Mouse (Mus musculus) forebrain, embryonic 16.5 days (tissue): ENCODE data around the gene Shroom3. TPM values are rescaled to one million over a fixed set of nuclear protein-coding genes. Genes with fewer than 3 reads are reported as not detected.
A peak's percentile ranks its signal among the peaks of the same experiment; 100 is the strongest.

Experiments used
- ATAC-seq: fragments of 200-750 bp; cut with Nextera tagmentation; 2 replicates; pipeline ENCODE4 v1.8.0; 2017; ENCODE audit warnings: mild to moderate bottlenecking, moderate library complexity
- H3K27ac ChIP-seq: fragments of 300-500 bp; sonication (generic); 2 replicates; pipeline ENCODE4 v1.5.1; 2014; ENCODE audit warnings: low read length, control low read depth
- H3K27me3 ChIP-seq: fragments of 300-500 bp; sonication (generic); replicated peaks from 2 replicates; pipeline ENCODE4 v1.6.1; 2014; ENCODE audit warnings: low read length; ENCODE audit not compliant: control insufficient read depth, insufficient read depth
- H3K36me3 ChIP-seq: fragments of 300-500 bp; sonication (generic); 2 replicates; pipeline ENCODE4 v1.6.1; 2014; ENCODE audit not compliant: control insufficient read depth, insufficient read depth
- H3K4me1 ChIP-seq: fragments of 300-500 bp; sonication (generic); replicated peaks from 2 replicates; pipeline ENCODE4 v1.6.1; 2014; ENCODE audit warnings: low read length; ENCODE audit not compliant: control insufficient read depth, insufficient read depth
- H3K4me2 ChIP-seq: fragments of 300-500 bp; sonication (generic); 2 replicates; pipeline ENCODE4 v1.6.1; 2014; ENCODE audit warnings: mild to moderate bottlenecking, low read length, control low read depth
- H3K4me3 ChIP-seq: fragments of 300-500 bp; sonication (generic); replicated peaks from 2 replicates; pipeline ENCODE4 v1.5.1; 2014; ENCODE audit warnings: mild to moderate bottlenecking, low read length, control low read depth
- H3K9ac ChIP-seq: fragments of 300-500 bp; sonication (generic); replicated peaks from 2 replicates; pipeline ENCODE4 v1.6.1; 2014; ENCODE audit warnings: low read depth, low read length, control low read depth
- H3K9me3 ChIP-seq: fragments of 300-500 bp; sonication (generic); 2 replicates; pipeline ENCODE4 v1.6.1; 2016; ENCODE audit warnings: low read length; ENCODE audit not compliant: control insufficient read depth
- WGBS: fragments of 180-500 bp; shearing (Covaris S2); extraction: QIAGEN DNeasy Blood & Tissue Kit; methylation state at CpG from one replicate; pipeline ENCODE4 v1.1.7; 2014; 5-methylcytosine and 5-hydroxymethylcytosine counted together
- polyA plus RNA-seq: library from polyadenylated mRNA; unstranded; fragments of >200 nt; fragmentation: Nextera tagmentation; extraction: Ambion mirVana; gene quantifications from 2 replicates; pipeline ENCODE4 v1.2.1, GENCODE M21; 2015

The Shroom3 gene
- 1.2 and 1.4 TPM in 2 replicates for polyA plus RNA-seq

DNA sequence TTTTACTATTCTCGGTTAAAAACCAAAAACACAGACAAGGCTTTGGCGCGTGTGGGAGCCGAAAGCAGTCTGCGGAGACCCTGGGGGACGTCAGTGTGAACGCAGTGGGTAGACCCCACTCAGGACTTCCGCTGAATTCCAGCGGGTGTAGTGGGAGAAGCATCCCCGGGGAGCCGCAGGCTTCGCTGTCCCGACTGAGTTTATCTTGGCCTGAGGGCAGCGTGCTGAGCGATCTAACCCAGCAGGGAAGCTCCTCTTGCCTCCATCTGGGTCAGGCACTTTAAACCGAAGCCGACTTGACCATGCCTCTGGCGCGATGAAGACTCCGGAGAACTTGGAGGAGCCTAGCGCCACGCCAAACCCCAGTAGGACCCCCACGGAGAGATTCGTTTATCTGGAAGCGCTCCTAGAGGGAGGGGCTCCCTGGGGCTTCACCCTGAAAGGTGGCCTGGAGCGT is at the start of gene Shroom3:
Shroom3 (plus strand) TSS at position 85 of the 457 bp plus-strand sequence.
- under 1% methylated on average over 26 of the region's 26 CpGs for WGBS
- peak; percentile 17; the same call in 1 of the 2 replicates for ATAC-seq
- peak within 1 kb of the TSS; percentile 68 for H3K27ac ChIP-seq

DNA sequence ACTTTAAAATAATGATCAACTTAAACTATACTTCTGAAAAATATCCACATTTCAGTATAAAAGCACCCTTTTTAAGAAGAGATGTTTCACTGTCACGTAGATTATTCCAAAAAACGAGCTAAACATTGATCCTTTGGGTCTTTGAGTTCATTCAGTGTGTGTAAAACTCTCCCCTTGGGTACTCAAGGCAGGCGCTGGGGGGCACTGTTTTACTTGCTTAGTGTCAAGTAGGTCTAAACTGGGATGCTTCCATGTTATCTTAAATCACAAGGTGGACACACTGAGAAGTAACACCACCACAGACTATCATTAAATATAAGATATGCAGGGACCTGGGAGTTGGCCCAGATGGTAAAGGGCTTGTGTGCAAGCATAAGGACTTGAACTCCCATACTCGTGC is 49.7 kb upstream of the Shroom3 start:
- H3K9me3 ChIP-seq: no peaks in the 10 kb centered on the region
- ATAC-seq: no peak
- no peaks in the 10 kb centered on the region for H3K36me3 ChIP-seq
- no peak overlapping the region for H3K4me3 ChIP-seq
- no peak overlapping the region for H3K4me2 ChIP-seq
- no peak overlapping the region for H3K27ac ChIP-seq
- H3K4me1 ChIP-seq: no peaks in the 10 kb centered on the region
- 60% methylated on average over 4 of the region's 4 CpGs for WGBS
- no peak overlapping the region for H3K9ac ChIP-seq
- no peaks in the 10 kb centered on the region for H3K27me3 ChIP-seq

More for the DNA sequence above, at the start of gene Shroom3:
- no peaks in the 10 kb centered on the region for H3K27me3 ChIP-seq
- H3K36me3 ChIP-seq: no peaks in the 10 kb centered on the region
- H3K4me1 ChIP-seq: peaks cover 3% of the 10 kb centered on the region
- peak within 1 kb of the TSS; percentile 88 for H3K4me2 ChIP-seq
- no peaks in the 10 kb centered on the region for H3K9me3 ChIP-seq
- peak within 1 kb of the TSS; percentile 61 for H3K4me3 ChIP-seq
- peak within 1 kb of the TSS; percentile 65 for H3K9ac ChIP-seq

DNA sequence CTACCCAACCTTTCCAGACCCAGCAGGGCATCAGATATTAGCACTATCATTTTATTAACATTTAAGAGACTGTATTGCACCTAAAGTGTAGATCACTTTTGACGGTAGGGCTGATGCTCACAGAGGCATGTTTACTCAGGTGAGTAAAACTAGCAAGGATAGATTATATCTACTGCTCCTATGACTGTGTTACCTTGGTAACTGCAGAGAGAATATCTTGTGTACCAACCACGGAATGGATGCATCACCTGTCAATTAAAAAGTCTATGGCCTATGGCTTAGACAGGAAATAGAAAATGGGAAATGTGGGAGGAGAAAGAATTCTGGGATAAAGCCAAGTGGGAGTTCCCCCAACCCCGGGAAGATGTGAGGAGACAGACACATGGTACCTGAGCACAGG is 48.3 kb upstream of the Shroom3 start:
- ATAC-seq: no peak
- H3K27me3 ChIP-seq: no peaks in the 10 kb centered on the region
- no peaks in the 10 kb centered on the region for H3K4me1 ChIP-seq
- 79% methylated on average over 3 of the region's 3 CpGs for WGBS
- H3K9me3 ChIP-seq: no peaks in the 10 kb centered on the region
- no peak overlapping the region for H3K4me2 ChIP-seq
- H3K27ac ChIP-seq: no peak overlapping the region
- H3K9ac ChIP-seq: no peak overlapping the region
- H3K4me3 ChIP-seq: no peak overlapping the region
- no peaks in the 10 kb centered on the region for H3K36me3 ChIP-seq

DNA sequence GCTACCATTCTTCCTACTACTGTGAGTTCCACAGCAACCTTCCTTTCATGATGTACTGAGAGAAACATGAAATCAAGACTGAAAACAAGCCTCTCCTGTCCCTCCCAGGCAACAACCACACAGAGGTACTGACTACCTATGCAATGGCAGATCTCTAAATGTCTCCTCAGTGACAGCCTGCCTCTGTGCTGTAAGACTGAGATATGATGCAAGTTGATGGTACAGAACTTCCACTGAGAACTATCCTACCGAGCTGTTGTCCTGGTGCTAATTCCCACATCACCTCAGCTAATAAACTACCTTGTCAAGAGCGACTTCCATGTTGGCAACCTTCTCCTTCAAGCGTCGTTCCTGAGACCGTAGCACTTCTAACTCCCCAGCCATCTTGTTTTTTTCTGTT is 47.3 kb upstream of the Shroom3 start:
- H3K4me3 ChIP-seq: no peak overlapping the region
- no peaks in the 10 kb centered on the region for H3K36me3 ChIP-seq
- H3K27ac ChIP-seq: no peak overlapping the region
- no peak overlapping the region for H3K4me2 ChIP-seq
- no peaks in the 10 kb centered on the region for H3K9me3 ChIP-seq
- H3K4me1 ChIP-seq: no peaks in the 10 kb centered on the region
- no peak overlapping the region for H3K9ac ChIP-seq
- 87% methylated on average over 5 of the region's 5 CpGs for WGBS
- no peak for ATAC-seq
- H3K27me3 ChIP-seq: no peaks in the 10 kb centered on the region

DNA sequence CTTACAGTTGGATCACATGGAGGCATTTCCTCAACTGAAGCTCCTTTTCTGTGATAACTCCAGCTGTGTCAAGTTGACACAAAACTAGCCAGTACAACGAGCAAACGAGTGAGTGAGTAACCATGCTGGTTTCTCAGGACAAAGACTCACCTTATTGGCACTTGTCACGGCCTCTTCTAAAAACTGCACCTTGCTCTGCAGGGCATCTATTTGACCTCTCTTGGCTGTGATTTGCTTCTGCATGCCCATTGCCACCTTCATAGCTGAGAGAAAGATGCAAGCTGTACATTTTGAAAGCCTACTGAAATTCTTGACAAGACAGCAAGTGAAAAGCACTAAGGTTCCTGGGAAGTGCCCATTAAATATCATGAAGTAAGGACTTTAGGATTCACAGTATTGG is 42.4 kb upstream of the Shroom3 start:
- ATAC-seq: no peak

DNA sequence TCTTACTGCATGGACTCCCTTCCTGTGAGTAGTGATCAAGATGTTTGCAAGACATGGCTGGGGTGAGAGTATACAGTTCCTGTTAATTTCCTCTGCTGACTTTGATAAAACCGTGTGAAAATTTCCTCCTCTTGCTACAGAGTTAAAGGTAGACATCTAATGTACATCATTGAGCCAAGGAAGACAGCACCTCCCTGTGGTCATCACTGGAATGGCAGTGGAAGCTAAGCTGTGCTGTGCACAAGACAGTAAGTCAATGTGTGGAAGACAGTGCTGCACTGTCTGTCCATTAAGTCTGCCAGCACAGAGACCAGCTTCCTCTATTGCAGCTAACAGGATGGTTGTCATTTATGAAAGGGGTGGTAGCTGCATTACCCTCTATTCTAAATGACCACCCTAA is 27.0 kb upstream of the Shroom3 start:
- H3K36me3 ChIP-seq: no peaks in the 10 kb centered on the region
- no peak overlapping the region for H3K4me3 ChIP-seq
- H3K9me3 ChIP-seq: no peaks in the 10 kb centered on the region
- H3K9ac ChIP-seq: no peak overlapping the region
- whole genome bisulfite sequencing: 11% methylated on average over 1 of the region's 1 CpGs
- H3K4me2 ChIP-seq: no peak overlapping the region
- no peaks in the 10 kb centered on the region for H3K4me1 ChIP-seq
- ATAC-seq: 0 out of 2 replicates have a peak, but pooled peaks have one; percentile 31
- H3K27me3 ChIP-seq: no peaks in the 10 kb centered on the region
- H3K27ac ChIP-seq: no peak overlapping the region

More for the DNA sequence above, 42.4 kb upstream of the Shroom3 start:
- H3K4me1 ChIP-seq: no peaks in the 10 kb centered on the region
- H3K9ac ChIP-seq: no peak overlapping the region
- no peaks in the 10 kb centered on the region for H3K9me3 ChIP-seq
- H3K27me3 ChIP-seq: no peaks in the 10 kb centered on the region
- no peaks in the 10 kb centered on the region for H3K36me3 ChIP-seq
- 78% methylated on average over 3 of the region's 3 CpGs for WGBS
- H3K4me2 ChIP-seq: no peak overlapping the region
- H3K4me3 ChIP-seq: no peak overlapping the region
- no peak overlapping the region for H3K27ac ChIP-seq

DNA sequence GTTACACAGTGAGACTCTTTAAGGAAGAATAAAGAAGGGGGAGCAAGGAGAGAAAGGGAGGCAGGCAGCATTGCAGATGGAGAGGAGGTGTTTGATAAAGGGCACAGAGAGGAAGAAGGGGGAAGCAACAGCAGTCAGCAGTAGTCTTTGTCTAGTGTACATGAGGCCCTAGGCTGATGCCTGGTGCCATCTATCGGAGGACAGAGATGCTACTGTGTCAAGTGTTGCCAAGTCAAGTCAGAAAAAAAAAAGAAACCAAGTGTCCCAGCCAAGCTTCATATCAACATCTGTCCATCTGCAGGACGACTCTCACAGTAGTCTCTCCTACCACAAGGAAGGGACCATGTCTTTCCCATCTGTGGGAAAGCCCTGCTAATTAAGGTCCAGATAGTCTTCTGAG is 18.9 kb upstream of the Shroom3 start:
- Histone ChIP-seq H3K27ac (no peak overlapping the region), H3K27me3 (no peaks in the 10 kb centered on the region), H3K9ac (no peak overlapping the region), H3K4me3 (no peak overlapping the region), H3K4me1 (no peaks in the 10 kb centered on the region), H3K4me2 (no peak overlapping the region), H3K9me3 (no peaks in the 10 kb centered on the region), H3K36me3 (no peaks in the 10 kb centered on the region)
- WGBS: 72% methylated on average over 2 of the region's 2 CpGs
- no peak for ATAC-seq

DNA sequence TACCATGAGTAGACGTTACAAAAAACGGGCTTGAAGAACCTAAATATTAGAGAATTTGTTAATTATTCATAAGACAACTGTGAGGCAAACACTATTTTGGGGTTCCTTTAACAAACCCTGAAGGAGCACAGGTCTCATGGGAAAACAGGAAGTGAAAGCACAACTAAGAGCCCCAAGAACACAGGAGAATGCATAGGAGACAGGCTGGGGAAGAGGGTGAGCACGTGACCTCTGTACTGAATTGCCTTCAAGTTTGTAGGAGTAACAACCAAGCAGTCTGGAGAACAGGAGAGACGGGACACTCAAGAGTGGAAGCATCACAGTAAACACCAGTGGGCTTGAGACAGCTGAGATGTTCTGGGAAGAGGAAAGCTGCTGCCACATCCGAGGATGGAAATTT is 16.4 kb upstream of the Shroom3 start:
- Histone ChIP-seq H3K4me2 (no peak overlapping the region), H3K27me3 (no peaks in the 10 kb centered on the region), H3K4me1 (no peaks in the 10 kb centered on the region), H3K27ac (no peak overlapping the region), H3K9ac (no peak overlapping the region), H3K36me3 (no peaks in the 10 kb centered on the region), H3K4me3 (no peak overlapping the region), H3K9me3 (no peaks in the 10 kb centered on the region)
- ATAC-seq: no peak
- 88% methylated on average over 5 of the region's 5 CpGs for WGBS

DNA sequence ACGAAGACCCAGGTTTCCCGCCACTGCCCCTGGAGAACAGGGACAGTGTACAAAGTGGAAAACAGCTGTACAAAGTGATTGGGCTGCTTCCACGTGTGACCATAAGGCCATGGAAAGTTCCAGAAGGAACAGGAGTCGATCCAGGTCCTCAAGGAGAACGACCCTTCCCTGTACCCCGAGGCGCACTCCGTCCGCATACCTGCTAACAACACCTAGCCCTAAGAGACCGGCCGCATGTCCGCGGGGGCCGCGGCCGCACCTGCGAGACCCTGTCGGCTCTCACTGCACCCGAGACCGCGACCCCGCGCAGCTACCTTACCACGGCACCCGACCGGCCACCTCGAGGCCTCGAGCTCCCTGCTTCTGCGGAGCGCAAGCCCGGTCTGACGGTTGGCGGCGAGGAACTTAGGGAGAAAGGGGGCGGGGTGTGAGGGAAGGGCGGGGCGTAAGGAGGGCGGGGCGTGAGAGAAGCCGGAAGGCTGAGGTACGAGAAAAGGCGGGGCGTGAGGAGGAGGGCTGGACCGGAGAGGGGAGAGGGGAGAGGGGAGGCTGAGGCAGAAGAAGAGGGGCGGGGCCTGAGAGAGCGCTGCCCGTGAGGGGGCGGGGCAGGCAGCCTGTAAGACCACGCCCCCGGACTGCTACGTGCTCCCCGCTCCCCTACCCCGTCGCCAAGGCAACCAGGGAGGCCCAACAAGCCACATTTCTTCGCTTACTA is 8.2 kb upstream of the Shroom3 start, which contains the start of gene Ccdc158:
Ccdc158 (minus strand) TSS at position 413 of the 715 bp plus-strand sequence.
- Histone ChIP-seq H3K4me1 (peaks cover 6% of the 10 kb centered on the region), H3K4me3 (peak within 1 kb of the TSS; percentile 55), H3K9ac (peak within 1 kb of the TSS; percentile 51), H3K4me2 (peak within 1 kb of the TSS; percentile 72), H3K27me3 (no peaks in the 10 kb centered on the region), H3K9me3 (no peaks in the 10 kb centered on the region), H3K27ac (no peak within 1 kb of the TSS), H3K36me3 (no peaks in the 10 kb centered on the region)
- 14% methylated on average over 51 of the region's 55 CpGs for WGBS
- peak; percentile 90 for ATAC-seq
